Mouse (Mus musculus) CD8-positive naive resting alpha-beta T cell, adult 2 months (primary cell): ENCODE data around the gene Sncb.

Source experiments
- DNase-seq, 2 experiments: peaks; one replicate each; pipeline ENCODE4 v3.0.0; 2022; ENCODE audit warnings: low read depth in 2 of 2, low spot score in 2 of 2

Sncb gene

GRCm38 (mm10) chr13:54783235-54783634, 16.8 kb upstream of the Sncb start:
- no peak for DNase-seq

- no peak for DNase-seq
Observed at GRCm38 (mm10) chr13:54781086-54781485, 14.7 kb upstream of the Sncb start.

- DNase-seq, result no peak
Observed at GRCm38 (mm10) chr13:54780592-54780991, 14.2 kb upstream of the Sncb start.

GRCm38 (mm10) chr13:54767012-54767411, 617 bp upstream of the Sncb start:
- DNase-seq, result no peak

- DNase-seq, result no peak
Observed at GRCm38 (mm10) chr13:54765281-54766191, 859 bp downstream of the Sncb start.

GRCm38 (mm10) chr13:54760906-54761305, 5.5 kb downstream of the Sncb start:
- no peak for DNase-seq

GRCm38 (mm10) chr13:54760164-54760795, 6.1 kb downstream of the Sncb start:
- DNase-seq, result no peak

GRCm38 (mm10) chr13:54759496-54759895, 6.9 kb downstream of the Sncb start:
- DNase-seq, result no peak

- no peak for DNase-seq
Observed at GRCm38 (mm10) chr13:54758756-54759470, 7.5 kb downstream of the Sncb start.

GRCm38 (mm10) chr13:54758045-54758755, 8.2 kb downstream of the Sncb start:
- peak in 1 of 2 experiments; percentile 35 for DNase-seq

GRCm38 (mm10) chr13:54757093-54757830, 9.1 kb downstream of the Sncb start:
- no peak for DNase-seq

- no peak for DNase-seq
Observed at GRCm38 (mm10) chr13:54756156-54756712, 10.2 kb downstream of the Sncb start.

GRCm38 (mm10) chr13:54755201-54755830, 11.1 kb downstream of the Sncb start:
- no peak for DNase-seq

- no peak for DNase-seq
Observed at GRCm38 (mm10) chr13:54754169-54755080, 12.0 kb downstream of the Sncb start.

- DNase-seq, result no peak
Observed at GRCm38 (mm10) chr13:54753733-54754132, 12.7 kb downstream of the Sncb start.

GRCm38 (mm10) chr13:54752656-54753055, 13.7 kb downstream of the Sncb start:
- no peak for DNase-seq

GRCm38 (mm10) chr13:54750699-54751098, 15.7 kb downstream of the Sncb start:
- DNase-seq, result no peak

GRCm38 (mm10) chr13:54749864-54750411, 16.5 kb downstream of the Sncb start, which contains the start of gene Gprin1:
Gene Gprin1 (minus strand): TSS chr13:54749874.
- no peak for DNase-seq
